Mouse (Mus musculus): ENCODE data around the gene Insl6. TPM values are rescaled to one million over a fixed set of nuclear protein-coding genes. Genes with fewer than 3 reads are reported as not detected.
A peak's percentile ranks its signal among the peaks of the same experiment; 100 is the strongest.

Insl6 gene
- total RNA-seq, 2 experiments from 2014 or later, result 0.54 TPM; not detected in 1

DNA sequence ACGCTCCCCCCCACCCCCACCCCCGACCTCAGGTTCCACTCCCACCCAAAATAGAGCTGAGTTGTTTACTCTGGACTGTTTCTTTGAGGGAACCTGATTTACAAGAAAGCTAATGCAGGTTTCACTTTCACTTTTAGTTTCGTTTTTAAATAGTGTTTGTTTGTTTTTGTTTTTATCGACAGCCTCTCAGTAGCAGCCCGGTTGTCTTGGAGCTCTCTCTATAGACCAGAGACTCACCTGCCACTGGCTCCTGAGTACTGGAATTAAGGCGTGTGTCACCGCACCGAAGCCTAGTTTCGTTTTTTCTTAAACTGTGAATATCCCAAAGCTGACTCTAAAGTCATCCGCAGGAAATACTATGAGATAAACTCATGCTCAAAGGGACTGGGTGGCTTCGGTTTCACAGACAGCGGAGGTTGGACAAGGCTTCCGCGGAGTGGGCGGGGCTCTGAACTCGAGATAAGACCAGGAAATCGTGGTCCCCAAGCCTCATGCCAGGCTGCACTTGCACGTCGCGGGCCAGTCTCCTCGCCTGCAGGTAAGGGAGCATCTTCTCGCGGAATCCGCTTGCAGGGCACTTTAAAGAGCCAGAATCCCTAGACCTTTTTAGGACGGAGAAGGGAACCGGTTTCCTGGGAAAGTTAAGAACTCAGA, 41.9 kb upstream of the Insl6 start, which contains the start of the genes Plgrkt and Cd274:
Gene Plgrkt, minus strand, starts transcription at position 422 of the 654 bp plus-strand sequence.
Gene Cd274, plus strand, starts transcription at position 487 of the 654 bp plus-strand sequence.
- DNase-seq (ENCODE audit: extremely low spot score in 1 of 2, low spot score in 2 of 2), result peak; percentile 36 to 43
- intact Hi-C loops (cut with DNase I), result no loop called here
- no peak for TF ChIP-seq CTCF (IDR thresholded peaks at IDR 0.05)

DNA sequence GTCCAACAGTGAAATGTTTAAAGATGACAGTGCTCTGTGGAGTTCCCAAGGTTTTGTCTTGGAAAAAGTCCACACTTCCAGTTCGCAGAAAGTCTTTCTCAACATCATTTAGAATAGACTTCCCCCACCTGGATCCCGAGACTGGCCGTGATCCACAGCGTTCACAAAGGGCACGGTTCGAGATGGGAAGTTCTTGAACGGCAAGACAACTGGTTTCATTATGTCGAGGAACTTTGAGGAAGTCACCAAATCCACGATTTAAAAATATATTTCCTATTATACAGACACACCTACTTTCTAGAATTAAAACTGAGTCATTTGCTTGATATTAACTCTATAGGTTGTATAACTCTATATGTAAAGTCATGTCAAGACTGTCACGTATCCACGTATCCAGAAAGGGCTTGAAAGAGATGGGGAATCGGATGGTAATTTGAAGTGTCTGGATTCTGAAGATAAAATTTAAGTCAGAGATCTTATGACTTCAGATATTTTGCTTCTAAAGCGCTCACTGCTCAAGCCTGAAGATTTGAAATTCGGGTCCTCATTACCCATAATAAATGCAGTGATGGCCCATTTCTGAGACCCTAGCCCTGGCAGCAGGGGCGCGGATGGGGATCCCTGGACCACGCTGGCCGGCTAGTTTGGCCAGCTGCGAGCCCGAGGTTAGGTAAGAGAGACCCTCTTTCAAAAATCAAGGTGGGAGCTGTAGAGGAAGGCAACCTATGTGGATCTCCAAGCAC, 41.2 kb upstream of the Insl6 start:
- Histone ChIP-seq H3K4me3 (peak overlapping the region; percentile 59), H3K27ac (peak overlapping the region; percentile 69)
- no peak for TF ChIP-seq CTCF (IDR thresholded peaks at IDR 0.05)
- DNase-seq (ENCODE audit: extremely low spot score in 1 of 2, low spot score in 2 of 2), result no peak
- intact Hi-C loops (cut with DNase I), result no loop called here

More for the DNA sequence above, 41.9 kb upstream of the Insl6 start, which contains the start of the genes Plgrkt and Cd274:
- H3K27ac ChIP-seq, result peak within 1 kb of the TSS; percentile 69
- peak within 1 kb of the TSS; percentile 59 for H3K4me3 ChIP-seq

DNA sequence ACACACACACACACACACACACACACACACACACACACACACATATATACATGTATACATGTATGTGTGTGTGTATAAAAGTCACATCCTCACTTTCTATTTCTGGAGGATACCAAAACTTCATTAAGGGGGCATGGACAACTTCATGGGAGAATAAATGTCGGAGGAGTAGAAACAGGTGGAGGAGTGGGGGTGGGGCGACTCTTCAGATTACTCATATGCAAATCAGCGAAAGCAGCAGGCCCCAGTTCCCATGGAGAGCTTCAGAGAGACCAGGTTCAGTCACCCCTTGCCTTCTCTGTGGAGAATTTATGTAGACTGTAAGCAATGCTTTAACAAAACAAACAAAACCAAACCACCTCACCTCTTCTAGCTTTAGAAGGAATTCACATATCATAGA, 39.9 kb upstream of the Insl6 start:
- intact Hi-C loops (cut with DNase I), result no loop called here

DNA sequence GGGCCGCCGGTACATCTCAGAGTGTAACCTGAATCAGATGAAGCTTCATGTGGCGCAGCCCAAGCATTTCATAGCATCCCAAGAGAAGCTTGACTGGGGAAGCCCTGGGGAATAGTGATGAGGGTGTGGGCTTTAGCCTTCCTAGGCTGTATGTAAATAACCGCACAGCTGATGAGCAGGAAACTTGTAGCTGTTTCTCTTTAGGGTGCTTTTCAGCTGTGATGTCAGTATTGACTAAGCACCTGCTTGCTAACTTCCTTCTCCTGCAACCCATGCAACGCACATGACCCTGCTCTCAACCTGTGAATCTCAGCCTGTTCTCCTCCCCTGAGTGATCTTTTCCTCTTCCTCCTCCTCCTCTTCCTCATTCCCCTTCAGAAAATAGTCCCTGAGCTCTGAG, 38.9 kb upstream of the Insl6 start:
- H3K4me3 ChIP-seq, result no peak overlapping the region
- intact Hi-C loops (cut with DNase I), result loop anchor here (5.0 kb wide), 1 partner anchor 198 kb away; no protein-coding TSS in a partner anchor
- TF ChIP-seq CTCF (IDR thresholded peaks at IDR 0.05), result no peak
- no peak for DNase-seq (ENCODE audit: extremely low spot score in 1 of 2, low spot score in 2 of 2)
- H3K27ac ChIP-seq, result no peak overlapping the region

More for the DNA sequence above, 39.9 kb upstream of the Insl6 start:
- no peak overlapping the region for H3K4me3 ChIP-seq
- no peak for DNase-seq (ENCODE audit: extremely low spot score in 1 of 2, low spot score in 2 of 2)
- no peak overlapping the region for H3K27ac ChIP-seq
- TF ChIP-seq CTCF (IDR thresholded peaks at IDR 0.05), result no peak

DNA sequence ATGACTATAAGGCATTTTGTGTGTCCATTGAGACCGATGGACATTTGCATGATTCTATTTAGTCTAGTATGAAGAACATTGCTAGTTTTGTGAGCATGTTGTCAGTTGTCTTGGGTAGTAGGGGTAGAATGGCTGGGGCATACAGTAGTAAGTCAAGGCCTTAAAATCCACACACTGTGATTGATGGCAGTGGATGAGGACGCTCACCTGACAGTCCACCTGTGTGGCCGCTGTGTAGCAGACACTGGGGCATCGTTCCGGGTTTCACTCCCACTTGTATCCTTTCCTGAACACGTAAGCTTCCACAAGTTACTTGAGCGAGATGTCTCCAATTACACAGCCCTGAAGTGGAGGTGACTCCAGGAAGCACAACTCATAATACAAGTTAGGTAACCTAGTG, 38.4 kb upstream of the Insl6 start:
- intact Hi-C loops (cut with DNase I), result loop anchor here (5.0 kb wide), 1 partner anchor 199 kb away; no protein-coding TSS in a partner anchor
- no peak for TF ChIP-seq CTCF (IDR thresholded peaks at IDR 0.05)
- H3K27ac ChIP-seq, result no peak overlapping the region
- DNase-seq (ENCODE audit: extremely low spot score in 1 of 2, low spot score in 2 of 2), result no peak
- no peak overlapping the region for H3K4me3 ChIP-seq

DNA sequence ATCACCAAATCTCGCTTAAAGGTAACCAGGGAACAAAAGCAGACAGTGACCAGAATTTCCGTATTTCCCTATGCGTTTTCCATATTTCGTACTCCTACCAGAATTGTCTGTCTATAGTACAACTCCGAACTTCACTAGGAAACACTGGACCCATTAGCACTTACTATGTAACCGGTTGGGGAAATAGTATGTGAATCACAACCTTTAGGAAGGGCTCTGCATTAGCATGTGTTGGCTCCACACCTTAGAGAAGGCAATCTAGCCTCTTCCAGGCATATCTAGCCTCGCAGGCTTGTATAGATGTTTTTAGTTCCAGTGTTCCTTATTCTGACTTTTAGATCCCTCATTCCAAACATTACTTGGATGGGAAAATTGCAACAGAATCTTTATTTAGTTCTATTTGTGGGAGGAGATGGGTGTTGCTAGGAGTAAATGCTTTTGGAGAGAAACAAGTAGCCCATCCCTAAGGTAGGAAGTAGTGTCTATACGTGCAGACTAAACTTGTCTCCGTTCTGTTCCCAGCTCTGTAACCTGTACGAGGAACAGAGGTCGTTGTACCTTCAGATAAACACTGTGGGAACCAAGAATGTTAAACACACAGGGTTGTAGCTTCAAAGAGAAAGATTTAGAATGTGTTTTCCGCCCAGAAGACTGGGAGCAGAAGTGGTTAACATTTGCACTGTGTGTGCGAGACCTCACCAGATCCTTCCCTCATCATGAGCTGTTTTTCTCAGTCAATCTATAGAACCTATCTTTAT, 37.2 kb upstream of the Insl6 start:
- no peak for DNase-seq (ENCODE audit: extremely low spot score in 1 of 2, low spot score in 2 of 2)
- Histone ChIP-seq H3K27ac (peak overlapping the region; percentile 61), H3K4me3 (peak overlapping the region; percentile 88)
- intact Hi-C loops (cut with DNase I), result loop anchor here (5.0 kb wide), 1 partner anchor 200 kb away; no protein-coding TSS in a partner anchor
- no peak for TF ChIP-seq CTCF (IDR thresholded peaks at IDR 0.05)

DNA sequence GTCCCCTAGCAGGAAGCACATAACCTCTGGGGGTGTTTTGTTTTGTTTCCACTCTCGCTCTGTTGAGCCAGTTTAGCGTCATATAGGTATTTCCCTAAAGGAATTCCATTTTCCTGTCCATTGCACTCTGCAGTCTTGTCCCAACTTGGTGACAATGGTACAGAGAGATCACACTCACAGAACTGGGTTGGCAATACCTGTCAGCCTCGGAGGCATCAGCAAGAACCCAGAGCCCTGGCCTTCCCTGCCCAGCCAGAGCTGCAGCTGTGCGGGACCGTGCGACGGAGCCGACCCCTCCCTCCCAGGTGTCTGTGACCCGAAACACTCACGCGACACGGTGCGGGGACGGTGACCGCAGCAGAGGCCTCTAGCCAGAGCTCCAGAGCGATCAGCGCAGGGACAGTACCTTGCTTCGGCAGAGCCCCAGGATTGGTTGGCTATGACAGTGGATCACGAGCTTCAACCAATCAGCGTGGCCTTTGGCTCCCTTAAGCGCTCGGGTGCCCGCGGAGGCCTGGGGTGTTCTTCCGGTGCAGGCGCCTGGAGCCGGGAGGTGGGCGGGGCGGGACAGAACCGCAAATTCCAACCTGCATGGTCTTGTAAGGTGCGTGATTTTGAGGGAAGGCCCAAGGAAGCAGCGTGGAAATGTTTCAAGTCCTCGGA, 36.4 kb upstream of the Insl6 start:
- no peak for TF ChIP-seq CTCF (IDR thresholded peaks at IDR 0.05)
- Histone ChIP-seq H3K27ac (peak overlapping the region; percentile 87), H3K4me3 (peak overlapping the region; percentile 88)
- peak; percentile 85 to 91 for DNase-seq (ENCODE audit: extremely low spot score in 1 of 2, low spot score in 2 of 2)
- intact Hi-C loops (cut with DNase I), result loop anchor here (5.0 kb wide), 1 partner anchor 201 kb away; no protein-coding TSS in a partner anchor

DNA sequence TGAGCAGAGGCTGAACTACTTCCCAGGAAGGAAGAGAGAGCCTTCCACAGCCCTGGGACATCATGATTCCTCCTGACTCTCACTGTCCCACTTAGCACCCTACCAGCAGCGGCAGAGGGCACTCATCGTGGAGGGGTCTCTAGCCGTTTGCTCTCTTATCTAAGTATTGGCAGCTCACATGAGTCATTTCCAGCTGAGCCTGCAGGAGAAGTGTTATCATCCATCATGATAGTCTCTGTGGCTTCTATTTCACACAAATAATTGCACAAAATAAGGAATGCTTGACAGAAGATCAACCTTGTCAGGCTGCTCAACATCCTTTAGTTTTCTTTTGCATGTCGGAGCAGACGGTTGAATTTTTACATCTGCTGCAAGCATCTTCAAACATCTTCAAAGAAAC, 35.1 kb upstream of the Insl6 start:
- H3K4me3 ChIP-seq, result no peak overlapping the region
- TF ChIP-seq CTCF (IDR thresholded peaks at IDR 0.05), result no peak
- H3K27ac ChIP-seq, result no peak overlapping the region
- no peak for DNase-seq (ENCODE audit: extremely low spot score in 1 of 2, low spot score in 2 of 2)
- intact Hi-C loops (cut with DNase I), result loop anchor here (5.0 kb wide), 1 partner anchor 202 kb away; no protein-coding TSS in a partner anchor

DNA sequence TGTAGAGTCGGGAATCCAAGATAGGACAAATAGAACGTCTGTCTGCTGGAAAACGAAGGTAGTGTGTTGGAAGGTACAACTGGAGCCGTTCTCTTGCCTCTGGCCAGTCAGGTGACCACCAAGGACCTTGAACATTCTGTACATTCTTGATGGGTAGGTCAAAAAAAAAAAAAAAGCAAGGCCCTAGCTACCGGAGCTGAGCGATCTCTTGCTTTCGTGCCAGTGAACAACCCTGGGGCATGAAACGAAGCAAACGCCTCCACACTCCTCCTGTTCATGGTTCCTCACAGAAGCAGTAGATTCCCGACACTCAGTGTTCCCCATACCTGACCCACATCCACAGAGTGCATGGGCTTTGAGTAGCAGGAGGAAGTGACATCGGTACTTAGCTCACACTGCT, 31.1 kb upstream of the Insl6 start:
- Histone ChIP-seq H3K4me3 (no peak overlapping the region), H3K27ac (no peak overlapping the region)
- DNase-seq (ENCODE audit: extremely low spot score in 1 of 2, low spot score in 2 of 2), result no peak
- intact Hi-C loops (cut with DNase I), result loop anchor here (5.0 kb wide), 1 partner anchor 579 kb away; no protein-coding TSS in a partner anchor
- TF ChIP-seq CTCF (IDR thresholded peaks at IDR 0.05), result no peak

DNA sequence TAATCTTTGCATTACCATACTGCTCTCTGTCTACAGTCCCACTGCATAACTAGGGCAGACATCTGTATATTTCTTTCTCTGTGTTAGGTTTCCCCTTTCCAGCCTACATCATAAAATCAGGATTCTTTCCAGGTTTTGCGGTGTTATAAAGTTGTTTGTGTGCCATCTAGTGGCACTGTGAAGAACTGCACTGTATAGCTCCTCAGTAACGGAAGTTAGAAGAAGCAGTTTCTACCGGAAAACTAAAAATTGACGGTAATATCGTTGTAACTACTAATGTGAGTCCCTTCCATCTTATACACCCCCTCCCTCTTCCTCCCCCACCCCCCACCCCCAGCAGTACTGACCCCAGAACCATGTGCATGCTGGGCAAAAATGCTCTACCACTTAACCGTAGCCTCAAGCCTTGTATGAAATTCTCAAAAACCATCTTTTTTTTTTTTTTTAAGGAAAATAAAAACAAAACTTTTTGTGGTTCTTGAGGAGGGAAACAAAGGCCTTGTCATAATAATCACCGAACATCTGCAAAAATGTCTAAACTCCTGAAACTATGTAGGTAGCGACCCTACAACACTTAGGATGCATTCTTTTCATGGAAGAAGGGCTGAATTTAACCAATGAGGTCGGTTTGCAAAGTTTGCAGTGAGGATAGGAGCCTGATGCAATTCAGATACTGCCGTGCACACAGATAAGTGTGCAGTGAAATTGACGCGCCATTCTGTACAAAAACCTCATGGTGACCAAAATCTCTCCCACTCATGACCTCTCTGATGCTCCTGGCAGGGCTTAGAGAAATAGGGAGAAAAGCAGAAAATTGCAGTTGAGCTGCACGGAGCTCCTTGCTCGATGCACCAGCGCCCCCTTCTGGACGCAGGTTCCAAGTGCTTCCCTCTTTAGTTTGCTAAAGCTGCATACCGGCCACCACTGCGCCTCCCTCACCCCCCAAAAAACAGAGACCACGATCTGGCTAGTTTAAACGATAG, 30.0 kb upstream of the Insl6 start:
- intact Hi-C loops (cut with DNase I), result loop anchor here (1.0 to 5.0 kb wide), 5 partner anchors 48 to 578 kb away; no protein-coding TSS in a partner anchor
- peak overlapping the region; percentile 26 for H3K4me3 ChIP-seq
- DNase-seq (ENCODE audit: extremely low spot score in 1 of 2, low spot score in 2 of 2), result peak; percentile 85 to 87
- peak overlapping the region; percentile 38; the same call in 1 of the 2 replicates for H3K27ac ChIP-seq
- TF ChIP-seq CTCF (IDR thresholded peaks at IDR 0.05), result peak; percentile 91

Data from left cerebral cortex, adult 2 months (tissue).